Mouse (Mus musculus): ENCODE results near the gene Sinhcaf.

DNA sequence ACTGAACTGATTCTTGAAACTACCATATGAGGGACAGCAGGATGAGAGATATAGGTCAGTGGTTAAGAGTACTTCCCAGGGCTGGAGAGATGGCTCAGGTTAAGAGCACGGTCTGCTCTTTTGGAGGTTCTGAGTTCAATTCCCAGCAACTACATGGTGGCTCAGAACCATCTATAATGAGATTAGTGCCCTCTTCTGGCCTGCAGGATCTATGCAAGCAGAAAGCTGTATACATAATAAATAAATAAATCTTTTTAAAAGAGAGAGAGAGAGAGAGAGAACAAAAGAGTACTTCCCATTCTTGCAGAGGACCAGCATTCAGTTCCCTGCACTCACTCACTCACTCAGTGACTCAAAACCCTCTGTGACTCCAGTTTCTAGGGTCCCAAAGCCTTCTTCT lies 12.4 kb upstream of the Sinhcaf start:
- TF ChIP-seq ETS1 (conservative IDR thresholded peaks at IDR 0.05; ENCODE audit: low read depth, low read length) (no peak), CTCF (conservative IDR thresholded peaks at IDR 0.05 in 1 of 2, IDR thresholded peaks at IDR 0.05 in 1 of 2; ENCODE audit: low read depth in 2 of 2, low read length in 2 of 2) (peak in 1 of 2 experiments; percentile 53; a peak in 2 of 4 replicates), ZMIZ1 (IDR thresholded peaks at IDR 0.05; ENCODE audit: low read depth, low read length) (no peak), EP300 (IDR thresholded peaks at IDR 0.05; ENCODE audit: low read length) (no peak), ELF1 (IDR thresholded peaks at IDR 0.05; ENCODE audit: low read depth, low read length) (no peak), SMC3 (IDR thresholded peaks at IDR 0.05; ENCODE audit: low read depth, low read length) (peak; percentile 23; the same call in 1 of the 2 replicates), TCF12 (IDR thresholded peaks at IDR 0.05; ENCODE audit: low read depth, low read length) (no peak), ZKSCAN1 (IDR thresholded peaks at IDR 0.05; ENCODE audit: borderline replicate concordance, low read depth, low read length) (no peak), ZC3H11A (IDR thresholded peaks at IDR 0.05; ENCODE audit: low read depth, low read length) (no peak), USF2 (conservative IDR thresholded peaks at IDR 0.05; ENCODE audit: low read depth, low read length) (no peak), BHLHE40 (IDR thresholded peaks at IDR 0.05; ENCODE audit: low read depth, low read length) (no peak)

Data from CH12.LX (cell line).